ENCODE assay signal across 7 mouse cellular contexts in genomic region chr9:60687415-60687814, GRCm38 (mm10). TPM values are rescaled to one million over a fixed set of nuclear protein-coding genes. Genes with fewer than 3 reads are reported as not detected.
DNase-seq lines count a peak whose midpoint lies in the region; ATAC-seq lines count a peak whose summit lies in the region.

No protein-coding gene starts in this region.

- peaks cover 10% of the 10 kb centered on the region; the same call in 1 of the 2 replicates for H3K4me1 ChIP-seq in kidney, embryonic 16.5 days (ENCODE audit: insufficient read depth, low read length)
- peaks cover 21% of the 10 kb centered on the region for H3K4me1 ChIP-seq in forebrain, embryonic 10.5 days
- peaks cover 4% of the 10 kb centered on the region; the same call in 1 of the 2 replicates for H3K4me1 ChIP-seq in limb, embryonic 15.5 days
- H3K4me1 ChIP-seq in neural tube, embryonic 12.5 days, result peaks cover 11% of the 10 kb centered on the region

- H3K9ac ChIP-seq in kidney, embryonic 16.5 days (replicated peaks; ENCODE audit: low read length), result peak overlapping the region; percentile 66
- peak overlapping the region; percentile 35 for H3K9ac ChIP-seq in limb, embryonic 15.5 days
- H3K9ac ChIP-seq in neural tube, embryonic 12.5 days, result peak overlapping the region; percentile 58

- 1% methylated on average over 7 of the region's 7 CpGs for WGBS in kidney, embryonic 16.5 days
- under 1% methylated on average over 7 of the region's 7 CpGs for WGBS in forebrain, embryonic 10.5 days
- 0% methylated on average over 7 of the region's 7 CpGs for WGBS in limb, embryonic 15.5 days
- WGBS in neural tube, embryonic 12.5 days, result 1% methylated on average over 7 of the region's 7 CpGs

- peak overlapping the region; percentile 69 for H3K4me3 ChIP-seq in kidney, embryonic 16.5 days (ENCODE audit: low read length)
- peak overlapping the region; percentile 56 for H3K4me3 ChIP-seq in forebrain, embryonic 10.5 days
- peak overlapping the region; percentile 72 for H3K4me3 ChIP-seq in limb, embryonic 15.5 days
- peak overlapping the region; percentile 53 for H3K4me3 ChIP-seq in neural tube, embryonic 12.5 days

- H3K4me2 ChIP-seq in kidney, embryonic 16.5 days (replicated peaks; ENCODE audit: low read depth, low read length), result peak overlapping the region; percentile 75
- peak overlapping the region; percentile 67 for H3K4me2 ChIP-seq in limb, embryonic 15.5 days
- H3K4me2 ChIP-seq in neural tube, embryonic 12.5 days (replicated peaks), result peak overlapping the region; percentile 59

- H3K36me3 ChIP-seq in kidney, embryonic 16.5 days (ENCODE audit: insufficient read depth, low read length), result peaks cover 5% of the 10 kb centered on the region; the same call in 1 of the 2 replicates
- peaks cover 25% of the 10 kb centered on the region for H3K36me3 ChIP-seq in forebrain, embryonic 10.5 days (replicated peaks)
- H3K36me3 ChIP-seq in limb, embryonic 15.5 days, result no peaks in the 10 kb centered on the region
- H3K36me3 ChIP-seq in neural tube, embryonic 12.5 days, result peaks cover 18% of the 10 kb centered on the region

- H3K27ac ChIP-seq in kidney, embryonic 16.5 days (ENCODE audit: low read length), result peak overlapping the region; percentile 92
- peak overlapping the region; percentile 95 for H3K27ac ChIP-seq in forebrain, embryonic 10.5 days
- H3K27ac ChIP-seq in limb, embryonic 15.5 days, result peak overlapping the region; percentile 89
- peak overlapping the region; percentile 94 for H3K27ac ChIP-seq in neural tube, embryonic 12.5 days

- no peak for DNase-seq in kidney, adult 8-10 months
- DNase-seq in MN1 (ENCODE audit: low spot score), result peak; percentile 63
- DNase-seq in forebrain, embryonic 10.5 days (ENCODE audit: extremely low spot score, low spot score), result no peak

- ATAC-seq in kidney, embryonic 16.5 days (ENCODE audit: low FRiP score, low TSS enrichment), result peak; percentile 52
- ATAC-seq in limb, embryonic 15.5 days (ENCODE audit: insufficient number of reproducible peaks, low FRiP score, low TSS enrichment, low read depth), result 0 out of 2 replicates have a peak, but pooled peaks have one; percentile 22
- peak; percentile 71 for ATAC-seq in neural tube, embryonic 12.5 days (ENCODE audit: low FRiP score, low read depth)
- no peak for ATAC-seq in erythroid progenitor cell, adult 5-6 weeks (replicated peaks; ENCODE audit: low FRiP score, poor library complexity, severe bottlenecking)

- H3K9me3 ChIP-seq in kidney, embryonic 16.5 days (ENCODE audit: low read length), result no peaks in the 10 kb centered on the region
- no peaks in the 10 kb centered on the region for H3K9me3 ChIP-seq in forebrain, embryonic 10.5 days
- no peaks in the 10 kb centered on the region for H3K9me3 ChIP-seq in limb, embryonic 15.5 days
- no peaks in the 10 kb centered on the region for H3K9me3 ChIP-seq in neural tube, embryonic 12.5 days

- no peaks in the 10 kb centered on the region for H3K27me3 ChIP-seq in kidney, embryonic 16.5 days (ENCODE audit: insufficient read depth, low read length)
- H3K27me3 ChIP-seq in forebrain, embryonic 10.5 days (ENCODE audit: poor library complexity, severe bottlenecking), result no peaks in the 10 kb centered on the region
- H3K27me3 ChIP-seq in limb, embryonic 15.5 days, result no peaks in the 10 kb centered on the region
- H3K27me3 ChIP-seq in neural tube, embryonic 12.5 days (replicated peaks), result no peaks in the 10 kb centered on the region

RNA-seq across cellular contexts. Expression of gene Lrrc49, which starts 0.5 kb away (rescaled TPM):
- polyA plus RNA-seq in kidney, embryonic 16.5 days (2015; fragmentation: Nextera tagmentation; extraction: Ambion mirVana), result 15.8 and 16.7 TPM in 2 replicates
- 29.7 and 31.7 TPM in 2 replicates for polyA plus RNA-seq in forebrain, embryonic 10.5 days (2016; fragmentation: Nextera tagmentation; extraction: Ambion mirVana)
- 13.0 and 15.1 TPM in 2 replicates for polyA plus RNA-seq in limb, embryonic 15.5 days (2015; fragmentation: Nextera tagmentation; extraction: Ambion mirVana)
- 53.8 and 59.4 TPM in 2 replicates for polyA plus RNA-seq in neural tube, embryonic 12.5 days (2016; fragmentation: Nextera tagmentation; extraction: Ambion mirVana)
- total RNA-seq in erythroid progenitor cell, adult 5-6 weeks (2015; ENCODE audit: low replicate concordance), result 9.6 TPM in 1 of 2 replicates, not detected in the other
- total RNA-seq in erythroid progenitor cell, adult 5-6 weeks (2017; ENCODE audit: low replicate concordance), result not detected in 2 replicates

RNA-seq across cellular contexts. Expression of gene Larp6, which starts 25.4 kb away (rescaled TPM):
- 1.6 and 1.7 TPM in 2 replicates for polyA plus RNA-seq in kidney, embryonic 16.5 days (2015; fragmentation: Nextera tagmentation; extraction: Ambion mirVana)
- 0.74 and 0.82 TPM in 2 replicates for polyA plus RNA-seq in forebrain, embryonic 10.5 days (2016; fragmentation: Nextera tagmentation; extraction: Ambion mirVana)
- polyA plus RNA-seq in limb, embryonic 15.5 days (2015; fragmentation: Nextera tagmentation; extraction: Ambion mirVana), result 3.7 and 4.1 TPM in 2 replicates
- polyA plus RNA-seq in neural tube, embryonic 12.5 days (2016; fragmentation: Nextera tagmentation; extraction: Ambion mirVana), result 5.2 and 6.0 TPM in 2 replicates
- total RNA-seq in erythroid progenitor cell, adult 5-6 weeks (2015; ENCODE audit: low replicate concordance), result 1.3 TPM in 1 of 2 replicates, not detected in the other
- not detected in 2 replicates for total RNA-seq in erythroid progenitor cell, adult 5-6 weeks (2017; ENCODE audit: low replicate concordance)
